Mouse (Mus musculus) heart, embryonic 10.5 days (tissue): ENCODE results near the gene Eps8l2. TPM values are rescaled to one million over a fixed set of nuclear protein-coding genes. Genes with fewer than 3 reads are reported as not detected.

Source experiments
- DNase-seq: peaks from one replicate; pipeline ENCODE4 v3.0.0-alpha.2; 2017; ENCODE audit warnings: low spot score
- H3K27ac ChIP-seq: fragments of 300-500 bp; sonication (generic); 2 replicates; pipeline ENCODE4 v1.5.1; 2016; ENCODE audit warnings: mild to moderate bottlenecking
- H3K27me3 ChIP-seq: fragments of 300-500 bp; sonication (generic); 2 replicates; pipeline ENCODE4 v1.6.1; 2016; ENCODE audit warnings: mild to moderate bottlenecking; ENCODE audit not compliant: poor library complexity, insufficient read depth, severe bottlenecking
- H3K36me3 ChIP-seq: fragments of 300-500 bp; sonication (generic); 2 replicates; pipeline ENCODE4 v1.6.1; 2016; ENCODE audit warnings: mild to moderate bottlenecking, moderate library complexity
- H3K4me1 ChIP-seq: fragments of 300-500 bp; sonication (generic); 2 replicates; pipeline ENCODE4 v1.6.1; 2016; ENCODE audit warnings: mild to moderate bottlenecking
- H3K4me3 ChIP-seq: fragments of 300-500 bp; sonication (generic); 2 replicates; pipeline ENCODE4 v1.5.1; 2016; ENCODE audit warnings: mild to moderate bottlenecking, moderate library complexity
- H3K9me3 ChIP-seq: fragments of 300-500 bp; sonication (generic); 2 replicates; pipeline ENCODE4 v1.6.1; 2016; ENCODE audit warnings: mild to moderate bottlenecking, moderate library complexity
- WGBS: fragments of 180-500 bp; shearing (Covaris S2); methylation state at CpG from one replicate; pipeline ENCODE4 v1.1.7; 2016; 5-methylcytosine and 5-hydroxymethylcytosine counted together
- polyA plus RNA-seq: library from polyadenylated mRNA; unstranded; fragments of >200 nt; fragmentation: Nextera tagmentation; extraction: Ambion mirVana; gene quantifications from 2 replicates; pipeline ENCODE4 v1.2.1, GENCODE M21; 2016

Gene Eps8l2
- polyA plus RNA-seq, 1 experiment from 2014 or later: 8.2 TPM

- DNase-seq: peak; percentile 74
- H3K4me3 ChIP-seq: no peak overlapping the region
- no peaks in the 10 kb centered on the region for H3K9me3 ChIP-seq
- H3K4me1 ChIP-seq: peaks cover 31% of the 10 kb centered on the region
- H3K36me3 ChIP-seq: peaks cover 23% of the 10 kb centered on the region
- H3K27ac ChIP-seq: peak overlapping the region; percentile 11; the same call in 1 of the 2 replicates
- H3K27me3 ChIP-seq: peaks cover 46% of the 10 kb centered on the region
- 56% methylated on average over 3 of the region's 3 CpGs for WGBS
These were observed 814 bp upstream of the Eps8l2 start for GRCm38 (mm10) chr7:141337716-141338416.

GRCm38 (mm10) chr7:141339215-141339920, 688 bp downstream of the Eps8l2 start:
- peaks cover 31% of the 10 kb centered on the region for H3K4me1 ChIP-seq
- 31% methylated on average over 20 of the region's 20 CpGs for WGBS
- H3K27me3 ChIP-seq: peaks cover 57% of the 10 kb centered on the region
- peak; percentile 74 for DNase-seq
- H3K27ac ChIP-seq: 0 out of 2 replicates have a peak overlapping the region, but pooled peaks have one; percentile 67
- H3K9me3 ChIP-seq: no peaks in the 10 kb centered on the region
- peak overlapping the region; percentile 52 for H3K4me3 ChIP-seq
- H3K36me3 ChIP-seq: peaks cover 11% of the 10 kb centered on the region

- Histone ChIP-seq H3K9me3 (no peaks in the 10 kb centered on the region), H3K27me3 (peaks cover 57% of the 10 kb centered on the region), H3K27ac (no peak overlapping the region), H3K4me3 (no peak overlapping the region), H3K36me3 (peaks cover 6% of the 10 kb centered on the region; the same call in 1 of the 2 replicates), H3K4me1 (peaks cover 31% of the 10 kb centered on the region)
- 72% methylated on average over 7 of the region's 7 CpGs for WGBS
- DNase-seq: peak; percentile 74
These were observed 1.3 kb downstream of the Eps8l2 start for GRCm38 (mm10) chr7:141340023-141340422.

GRCm38 (mm10) chr7:141340476-141340875, 1.8 kb downstream of the Eps8l2 start:
- Histone ChIP-seq H3K27me3 (peaks cover 57% of the 10 kb centered on the region), H3K9me3 (no peaks in the 10 kb centered on the region), H3K4me3 (no peak overlapping the region), H3K27ac (no peak overlapping the region), H3K36me3 (peaks cover 3% of the 10 kb centered on the region; the same call in 1 of the 2 replicates), H3K4me1 (peaks cover 31% of the 10 kb centered on the region)
- peak; percentile 65 for DNase-seq
- 74% methylated on average over 6 of the region's 6 CpGs for WGBS

GRCm38 (mm10) chr7:141341689-141342226, 3.1 kb downstream of the Eps8l2 start:
- WGBS: 67% methylated on average over 10 of the region's 10 CpGs
- peak; percentile 69 for DNase-seq
- Histone ChIP-seq H3K36me3 (no peaks in the 10 kb centered on the region), H3K27ac (no peak overlapping the region), H3K4me1 (peaks cover 31% of the 10 kb centered on the region), H3K9me3 (no peaks in the 10 kb centered on the region), H3K4me3 (no peak overlapping the region), H3K27me3 (peaks cover 57% of the 10 kb centered on the region)

GRCm38 (mm10) chr7:141343230-141343629, 4.5 kb downstream of the Eps8l2 start:
- Histone ChIP-seq H3K27ac (no peak overlapping the region), H3K27me3 (peaks cover 51% of the 10 kb centered on the region), H3K36me3 (no peaks in the 10 kb centered on the region), H3K4me3 (no peak overlapping the region), H3K4me1 (peaks cover 21% of the 10 kb centered on the region), H3K9me3 (no peaks in the 10 kb centered on the region)
- DNase-seq: no peak
- 72% methylated on average over 2 of the region's 2 CpGs for WGBS

GRCm38 (mm10) chr7:141343696-141344095, 5.0 kb downstream of the Eps8l2 start:
- Histone ChIP-seq H3K36me3 (no peaks in the 10 kb centered on the region), H3K27ac (no peak overlapping the region), H3K4me3 (no peak overlapping the region), H3K9me3 (no peaks in the 10 kb centered on the region), H3K4me1 (peaks cover 17% of the 10 kb centered on the region), H3K27me3 (peaks cover 46% of the 10 kb centered on the region)
- no peak for DNase-seq
- WGBS: 79% methylated on average over 7 of the region's 7 CpGs

- 85% methylated on average over 5 of the region's 5 CpGs for WGBS
- no peak for DNase-seq
- Histone ChIP-seq H3K27ac (no peak overlapping the region), H3K9me3 (no peaks in the 10 kb centered on the region), H3K4me1 (peaks cover 7% of the 10 kb centered on the region), H3K27me3 (peaks cover 35% of the 10 kb centered on the region; the same call in 1 of the 2 replicates), H3K4me3 (no peak overlapping the region), H3K36me3 (no peaks in the 10 kb centered on the region)
These were observed 6.1 kb downstream of the Eps8l2 start for GRCm38 (mm10) chr7:141344787-141345186.

GRCm38 (mm10) chr7:141351061-141351460, 12.4 kb downstream of the Eps8l2 start:
- no peaks in the 10 kb centered on the region for H3K36me3 ChIP-seq
- 72% methylated on average over 6 of the region's 6 CpGs for WGBS
- no peak overlapping the region for H3K27ac ChIP-seq
- peaks cover 13% of the 10 kb centered on the region for H3K27me3 ChIP-seq
- no peak for DNase-seq
- H3K9me3 ChIP-seq: no peaks in the 10 kb centered on the region
- no peak overlapping the region for H3K4me3 ChIP-seq
- H3K4me1 ChIP-seq: 0 out of 2 replicates have a peak, but pooled peaks cover 5% of the 10 kb centered on the region

GRCm38 (mm10) chr7:141355051-141355450, 16.4 kb downstream of the Eps8l2 start:
- H3K36me3 ChIP-seq: no peaks in the 10 kb centered on the region
- H3K4me1 ChIP-seq: 0 out of 2 replicates have a peak, but pooled peaks cover 9% of the 10 kb centered on the region
- H3K27me3 ChIP-seq: peaks cover 44% of the 10 kb centered on the region
- no peak for DNase-seq
- H3K4me3 ChIP-seq: no peak overlapping the region
- WGBS: 75% methylated on average over 8 of the region's 8 CpGs
- H3K27ac ChIP-seq: no peak overlapping the region
- H3K9me3 ChIP-seq: no peaks in the 10 kb centered on the region

GRCm38 (mm10) chr7:141355626-141356326, 17.1 kb downstream of the Eps8l2 start:
- WGBS: 55% methylated on average over 12 of the region's 12 CpGs
- Histone ChIP-seq H3K4me3 (no peak overlapping the region), H3K9me3 (no peaks in the 10 kb centered on the region), H3K4me1 (0 out of 2 replicates have a peak, but pooled peaks cover 9% of the 10 kb centered on the region), H3K27ac (no peak overlapping the region), H3K27me3 (peaks cover 51% of the 10 kb centered on the region), H3K36me3 (no peaks in the 10 kb centered on the region)
- DNase-seq: no peak

- no peaks in the 10 kb centered on the region for H3K9me3 ChIP-seq
- no peak overlapping the region for H3K4me3 ChIP-seq
- peaks cover 13% of the 10 kb centered on the region for H3K4me1 ChIP-seq
- H3K27ac ChIP-seq: no peak overlapping the region
- H3K27me3 ChIP-seq: peaks cover 63% of the 10 kb centered on the region
- no peaks in the 10 kb centered on the region for H3K36me3 ChIP-seq
- DNase-seq: no peak
- WGBS: 64% methylated on average over 14 of the region's 14 CpGs
These were observed 18.3 kb downstream of the Eps8l2 start for GRCm38 (mm10) chr7:141356971-141357370.
